Mouse (Mus musculus) hindbrain, embryonic 14.5 days (tissue): ENCODE measurements at regions not wholly inside any gene's neighbourhood (a gene's known extent, or its start where the extent isn't known, plus 50 kb on each side); places are given as distances from the start of the nearest gene placed in this dataset.
A peak's percentile ranks its signal among the peaks of the same experiment; 100 is the strongest.

Source experiments
- ATAC-seq: fragments of 200-750 bp; cut with Nextera tagmentation; 2 replicates; pipeline ENCODE4 v1.8.0; 2017; ENCODE audit warnings: moderate number of reproducible peaks, mild to moderate bottlenecking, moderate TSS enrichment, moderate library complexity; ENCODE audit not compliant: low FRiP score
- DNase-seq: peaks from one replicate; pipeline ENCODE4 v3.0.0-alpha.2; 2015; ENCODE audit warnings: low spot score
- H3K27ac ChIP-seq: fragments of 300-500 bp; sonication (generic); 2 replicates; pipeline ENCODE4 v1.5.1; 2014; ENCODE audit warnings: mild to moderate bottlenecking, moderate library complexity
- H3K27me3 ChIP-seq: fragments of 300-500 bp; sonication (generic); 2 replicates; pipeline ENCODE4 v1.6.1; 2014; ENCODE audit warnings: mild to moderate bottlenecking, low read length, mixed read lengths; ENCODE audit not compliant: control insufficient read depth, insufficient read depth
- H3K36me3 ChIP-seq: fragments of 300-500 bp; sonication (generic); replicated peaks from 2 replicates; pipeline ENCODE4 v1.6.1; 2014; ENCODE audit not compliant: control insufficient read depth, insufficient read depth
- H3K4me1 ChIP-seq: fragments of 300-500 bp; sonication (generic); replicated peaks from 2 replicates; pipeline ENCODE4 v1.6.1; 2014; ENCODE audit warnings: antibody characterized with exemption, low read length, mixed read lengths; ENCODE audit not compliant: control insufficient read depth, insufficient read depth
- H3K4me2 ChIP-seq: fragments of 300-500 bp; sonication (generic); replicated peaks from 2 replicates; pipeline ENCODE4 v1.6.1; 2014; ENCODE audit warnings: mild to moderate bottlenecking, moderate library complexity
- H3K4me3 ChIP-seq: fragments of 300-500 bp; sonication (generic); replicated peaks from 2 replicates; pipeline ENCODE4 v1.5.1; 2014; ENCODE audit warnings: mild to moderate bottlenecking, low read length
- H3K9ac ChIP-seq: fragments of 300-500 bp; sonication (generic); 2 replicates; pipeline ENCODE4 v1.6.1; 2014
- H3K9me3 ChIP-seq: fragments of 300-500 bp; sonication (generic); 2 replicates; pipeline ENCODE4 v1.6.1; 2016; ENCODE audit warnings: low read length; ENCODE audit not compliant: control insufficient read depth
- WGBS: fragments of 180-500 bp; shearing (Covaris S2); extraction: QIAGEN DNeasy Blood & Tissue Kit; methylation state at CpG from one replicate; pipeline ENCODE4 v1.1.7; 2014; 5-methylcytosine and 5-hydroxymethylcytosine counted together

DNA sequence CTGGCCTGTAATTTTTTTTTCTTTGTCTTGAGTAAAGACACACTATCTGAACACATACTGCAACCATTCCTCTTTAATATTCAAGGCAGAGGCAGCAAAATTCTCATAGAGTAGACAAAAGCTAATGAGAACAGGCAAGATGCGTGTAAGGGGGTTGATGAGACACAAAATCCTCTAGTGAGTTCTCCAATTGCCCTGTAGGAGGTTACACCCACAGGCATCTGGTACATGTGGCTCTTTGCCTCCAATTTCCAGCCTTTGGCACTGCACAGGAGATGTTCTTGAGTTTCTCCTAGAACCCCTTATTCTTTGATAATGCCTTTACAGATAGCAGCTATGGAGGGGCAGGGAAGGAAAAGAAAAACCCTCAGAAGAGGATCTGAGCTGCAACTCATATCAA, 480.9 kb upstream of the Mctp2 start:
- DNase-seq, result no peak
- no peaks in the 10 kb centered on the region for H3K4me1 ChIP-seq
- no peaks in the 10 kb centered on the region for H3K9me3 ChIP-seq

DNA sequence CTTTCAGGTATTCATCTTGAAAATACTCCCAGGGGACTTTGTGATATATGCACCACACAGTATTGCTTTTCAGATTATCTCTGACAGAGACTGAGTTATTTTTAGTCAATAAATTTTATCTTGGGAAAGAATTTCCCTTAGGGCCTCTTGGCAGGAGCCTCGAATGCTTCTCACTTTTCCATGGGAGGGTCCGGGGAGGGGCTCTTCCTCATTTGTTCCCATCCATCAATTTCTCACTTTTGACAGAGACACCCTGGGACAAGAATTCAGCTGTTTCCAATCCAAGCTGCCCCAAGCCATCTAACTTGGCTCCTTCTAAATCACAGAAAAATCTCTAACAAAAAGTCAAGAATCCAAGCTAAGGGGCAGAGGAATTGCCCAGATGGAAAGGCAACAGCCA, 481.9 kb upstream of the Mctp2 start:
- Histone ChIP-seq H3K9me3 (no peaks in the 10 kb centered on the region), H3K4me1 (no peaks in the 10 kb centered on the region), H3K27ac (no peak overlapping the region), H3K27me3 (no peaks in the 10 kb centered on the region), H3K36me3 (no peaks in the 10 kb centered on the region), H3K9ac (no peak overlapping the region), H3K4me2 (no peak overlapping the region), H3K4me3 (no peak overlapping the region)
- no peak for ATAC-seq
- no peak for DNase-seq
- 42% methylated on average over 2 of the region's 2 CpGs for WGBS

More for the DNA sequence above, 480.9 kb upstream of the Mctp2 start:
- Histone ChIP-seq H3K9ac (no peak overlapping the region), H3K36me3 (no peaks in the 10 kb centered on the region), H3K27ac (no peak overlapping the region), H3K4me2 (no peak overlapping the region), H3K4me3 (no peak overlapping the region), H3K27me3 (no peaks in the 10 kb centered on the region)
- no peak for ATAC-seq
- WGBS, result 46% methylated on average over 1 of the region's 1 CpGs

DNA sequence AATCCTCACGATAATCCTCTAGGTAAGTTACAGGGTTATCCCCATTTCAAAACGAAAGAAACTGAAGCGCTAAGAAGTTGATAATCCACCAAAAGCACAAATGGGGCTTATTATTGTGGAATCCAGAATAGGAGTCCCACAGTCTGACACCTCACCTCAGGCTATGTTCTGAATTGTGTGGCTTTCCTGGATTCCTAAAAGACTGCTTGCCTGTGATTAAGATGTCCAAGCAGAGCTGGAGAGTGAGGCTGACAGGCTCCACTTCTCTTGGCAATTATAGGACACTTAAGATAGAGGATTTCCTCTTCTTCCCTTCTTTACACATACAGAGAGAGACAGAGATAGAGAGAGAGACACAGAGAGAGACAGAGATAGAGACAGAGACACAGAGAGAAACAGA, 515.7 kb upstream of the Mctp2 start:
- WGBS, result 85% methylated on average over 3 of the region's 3 CpGs
- Histone ChIP-seq H3K4me1 (no peaks in the 10 kb centered on the region), H3K36me3 (no peaks in the 10 kb centered on the region), H3K9me3 (no peaks in the 10 kb centered on the region), H3K27me3 (no peaks in the 10 kb centered on the region), H3K4me2 (no peak overlapping the region), H3K27ac (no peak overlapping the region), H3K9ac (no peak overlapping the region), H3K4me3 (no peak overlapping the region)
- no peak for ATAC-seq
- no peak for DNase-seq

DNA sequence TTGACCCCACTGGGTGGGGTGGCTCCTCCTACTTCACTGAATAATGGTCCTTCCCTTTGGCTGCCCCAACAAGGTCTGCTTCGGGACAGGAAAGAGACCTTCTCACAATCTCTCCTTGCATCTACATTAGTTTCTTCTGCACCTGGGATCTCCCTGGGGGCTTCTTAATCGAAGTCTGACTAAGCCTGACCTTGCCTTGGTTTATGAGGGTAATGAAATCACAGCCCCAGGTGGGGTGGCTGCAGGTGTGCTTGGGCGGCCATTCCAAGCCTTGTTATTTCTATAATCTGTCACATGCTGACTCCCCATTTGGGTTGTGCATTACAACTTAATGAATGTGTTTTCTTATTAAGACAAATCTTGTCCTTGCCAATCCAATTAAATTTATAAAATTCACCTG, 520.2 kb upstream of the Mctp2 start:
- no peak for ATAC-seq
- Histone ChIP-seq H3K27ac (no peak overlapping the region), H3K27me3 (no peaks in the 10 kb centered on the region), H3K4me2 (no peak overlapping the region), H3K4me3 (no peak overlapping the region), H3K36me3 (no peaks in the 10 kb centered on the region), H3K9ac (no peak overlapping the region), H3K9me3 (0 out of 2 replicates have a peak, but pooled peaks cover 4% of the 10 kb centered on the region), H3K4me1 (no peaks in the 10 kb centered on the region)
- 76% methylated on average over 3 of the region's 3 CpGs for WGBS
- DNase-seq, result no peak

- H3K9me3 ChIP-seq, result no peaks in the 10 kb centered on the region
- DNase-seq (no peak), ATAC-seq (no peak)
- H3K4me3 ChIP-seq, result no peak overlapping the region
- H3K36me3 ChIP-seq, result no peaks in the 10 kb centered on the region
- no peaks in the 10 kb centered on the region for H3K27me3 ChIP-seq
- no peak overlapping the region for H3K27ac ChIP-seq
- no peak overlapping the region for H3K4me2 ChIP-seq
- H3K4me1 ChIP-seq, result peaks cover 24% of the 10 kb centered on the region
- 90% methylated on average over 1 of the region's 1 CpGs for WGBS
- no peak overlapping the region for H3K9ac ChIP-seq
Observed at GRCm38 (mm10) chr7:72835423-72835822, 529.0 kb upstream of the Mctp2 start.

DNA sequence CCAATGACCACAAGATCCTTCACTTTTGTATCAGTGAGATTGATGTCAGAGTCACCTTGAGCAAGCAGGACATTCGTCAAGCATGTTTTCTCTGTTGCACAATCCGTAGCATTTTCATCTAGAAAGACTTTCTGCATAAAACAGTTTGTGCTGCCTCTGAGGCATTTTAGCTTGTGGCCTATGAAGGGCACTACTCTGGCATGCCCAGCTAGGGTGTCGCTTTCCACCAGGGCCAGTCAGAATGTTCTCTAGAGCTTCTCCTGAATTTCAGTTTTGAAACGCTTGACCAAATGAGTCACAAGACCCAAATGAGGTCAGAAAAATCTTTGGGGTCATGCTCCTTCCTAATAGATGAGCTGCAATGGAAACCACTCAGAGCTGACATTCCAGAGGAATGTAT, 529.6 kb upstream of the Mctp2 start:
- WGBS, result 69% methylated on average over 4 of the region's 4 CpGs
- no peak overlapping the region for H3K27ac ChIP-seq
- H3K9me3 ChIP-seq, result no peaks in the 10 kb centered on the region
- no peak for DNase-seq
- H3K4me2 ChIP-seq, result no peak overlapping the region
- H3K27me3 ChIP-seq, result no peaks in the 10 kb centered on the region
- H3K36me3 ChIP-seq, result no peaks in the 10 kb centered on the region
- H3K4me3 ChIP-seq, result no peak overlapping the region
- no peak for ATAC-seq
- peaks cover 24% of the 10 kb centered on the region for H3K4me1 ChIP-seq
- H3K9ac ChIP-seq, result no peak overlapping the region

- DNase-seq, result no peak
- no peaks in the 10 kb centered on the region for H3K36me3 ChIP-seq
- peaks cover 24% of the 10 kb centered on the region for H3K4me1 ChIP-seq
- no peaks in the 10 kb centered on the region for H3K27me3 ChIP-seq
- no peaks in the 10 kb centered on the region for H3K9me3 ChIP-seq
- H3K4me2 ChIP-seq, result no peak overlapping the region
- 0 out of 2 replicates have a peak overlapping the region, but pooled peaks have one; percentile 20 for H3K27ac ChIP-seq
- no peak overlapping the region for H3K4me3 ChIP-seq
- no peak overlapping the region for H3K9ac ChIP-seq
- 19% methylated on average over 6 of the region's 6 CpGs for WGBS
- ATAC-seq, result no peak
Observed at GRCm38 (mm10) chr7:72836457-72836985, 530.1 kb upstream of the Mctp2 start.

- H3K4me2 ChIP-seq, result no peak overlapping the region
- no peaks in the 10 kb centered on the region for H3K9me3 ChIP-seq
- WGBS, result 8% methylated on average over 6 of the region's 6 CpGs
- H3K4me3 ChIP-seq, result no peak overlapping the region
- DNase-seq, result no peak
- no peaks in the 10 kb centered on the region for H3K27me3 ChIP-seq
- peaks cover 24% of the 10 kb centered on the region for H3K4me1 ChIP-seq
- peak overlapping the region; percentile 54; the same call in 1 of the 2 replicates for H3K27ac ChIP-seq
- H3K9ac ChIP-seq, result no peak overlapping the region
- ATAC-seq, result no peak
- H3K36me3 ChIP-seq, result no peaks in the 10 kb centered on the region
Observed at GRCm38 (mm10) chr7:72837992-72838655, 531.7 kb upstream of the Mctp2 start.

GRCm38 (mm10) chr7:72851346-72851745, 524.0 kb upstream of the Rgma start:
- H3K9me3 ChIP-seq, result no peaks in the 10 kb centered on the region
- no peaks in the 10 kb centered on the region for H3K4me1 ChIP-seq
- ATAC-seq (no peak), DNase-seq (no peak)
- H3K4me3 ChIP-seq, result no peak overlapping the region
- no peak overlapping the region for H3K9ac ChIP-seq
- no peaks in the 10 kb centered on the region for H3K36me3 ChIP-seq
- WGBS, result 89% methylated on average over 1 of the region's 1 CpGs
- no peak overlapping the region for H3K4me2 ChIP-seq
- no peaks in the 10 kb centered on the region for H3K27me3 ChIP-seq
- no peak overlapping the region for H3K27ac ChIP-seq
